Mouse (Mus musculus) left cerebral cortex, postnatal 4 days (tissue): ENCODE measurements around the gene Ccdc33. TPM values are rescaled to one million over a fixed set of nuclear protein-coding genes. Genes with fewer than 3 reads are reported as not detected.

Source experiments
- DNase-seq: peaks from one replicate; pipeline ENCODE4 v3.0.0-alpha.2; 2022
- intact Hi-C: fragments of 180-260 bp; cut with DNase I; formaldehyde crosslinking; loops from one replicate; pipeline ENCODE4 v1.15.1; 2025
- total RNA-seq, 2 experiments: library from RNA; stranded (reverse); gene quantifications; 2 replicates each; pipeline ENCODE4 v1.2.3; 2021

Ccdc33 gene
- total RNA-seq, 2 experiments from 2014 or later, result 0.62 to 0.66 TPM

DNA sequence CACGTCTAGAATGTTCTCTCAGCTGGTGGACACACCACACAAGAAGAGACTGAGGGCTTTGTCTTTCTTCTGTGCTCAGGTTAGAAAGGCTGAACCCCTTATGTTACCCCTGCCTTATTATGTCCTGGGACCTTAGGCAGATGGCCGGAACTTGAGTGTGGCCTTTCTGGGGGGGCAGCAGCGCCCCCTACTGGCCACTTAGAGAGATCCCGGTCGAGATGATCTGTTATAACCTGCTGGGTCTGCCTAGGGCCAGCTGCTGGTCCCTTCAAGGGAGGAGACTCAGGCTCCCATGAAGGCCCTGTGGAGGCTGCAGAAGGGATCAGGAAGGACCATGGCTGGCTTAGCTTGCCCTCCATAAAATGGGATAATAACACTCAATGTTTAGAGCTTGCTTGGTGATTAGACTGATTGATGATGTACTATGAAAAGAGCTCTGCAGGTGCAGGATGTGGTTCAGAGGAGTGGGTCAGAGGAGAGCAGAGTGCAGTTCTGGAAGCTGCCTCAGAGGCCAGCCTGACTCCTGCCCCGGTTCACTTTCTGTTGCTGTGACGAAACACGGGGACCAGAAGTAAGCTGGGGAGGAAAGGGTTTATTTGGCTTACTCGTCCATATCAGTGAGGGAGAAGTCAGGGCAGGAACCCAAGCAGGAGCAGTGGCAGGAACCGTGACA lies 128.0 kb downstream of the Ccdc33 start:
- DNase-seq, result peak; percentile 29
- intact Hi-C loops, result no loop called here

DNA sequence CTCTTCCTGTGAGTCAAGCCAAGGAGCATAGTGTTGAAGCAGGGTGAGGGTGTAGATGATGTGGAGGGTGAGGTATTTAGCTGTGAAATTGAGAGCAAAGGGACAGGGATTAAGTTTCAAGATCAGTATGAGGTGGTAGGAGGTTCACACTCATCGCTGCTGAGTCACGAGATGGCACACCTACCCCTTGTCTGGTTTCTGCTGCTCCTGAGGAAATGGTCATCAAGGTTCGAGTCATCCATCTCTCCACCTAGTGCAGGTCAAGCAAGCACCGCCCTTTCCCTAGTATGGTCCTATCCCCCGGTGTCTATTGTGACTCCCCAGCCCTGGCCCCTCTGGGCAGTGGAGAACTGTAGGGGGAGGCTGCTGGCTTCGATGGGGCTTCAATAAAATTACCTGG lies 129.3 kb downstream of the Ccdc33 start:
- no peak for DNase-seq
- intact Hi-C loops, result no loop called here

DNA sequence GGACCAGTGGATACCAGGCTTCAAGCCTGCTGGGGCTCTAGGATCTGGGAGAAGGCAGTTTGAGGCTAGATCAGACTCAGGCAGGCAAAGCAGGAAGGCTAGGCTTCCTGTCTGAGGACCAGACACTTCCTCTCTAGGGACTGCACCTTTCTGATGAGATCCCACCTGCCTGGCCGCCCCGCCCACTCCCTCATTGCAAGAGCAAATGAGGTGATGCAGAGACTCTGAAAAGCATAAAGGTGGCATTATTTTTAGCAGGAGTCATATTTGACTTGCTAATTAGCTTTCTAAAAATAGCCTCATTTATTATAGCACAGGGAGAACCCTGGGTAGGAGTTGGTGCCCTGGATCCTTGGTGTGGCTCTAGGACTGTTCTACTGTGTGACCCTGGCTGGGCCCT lies 130.5 kb downstream of the Ccdc33 start:
- no peak for DNase-seq
- intact Hi-C loops, result no loop called here

DNA sequence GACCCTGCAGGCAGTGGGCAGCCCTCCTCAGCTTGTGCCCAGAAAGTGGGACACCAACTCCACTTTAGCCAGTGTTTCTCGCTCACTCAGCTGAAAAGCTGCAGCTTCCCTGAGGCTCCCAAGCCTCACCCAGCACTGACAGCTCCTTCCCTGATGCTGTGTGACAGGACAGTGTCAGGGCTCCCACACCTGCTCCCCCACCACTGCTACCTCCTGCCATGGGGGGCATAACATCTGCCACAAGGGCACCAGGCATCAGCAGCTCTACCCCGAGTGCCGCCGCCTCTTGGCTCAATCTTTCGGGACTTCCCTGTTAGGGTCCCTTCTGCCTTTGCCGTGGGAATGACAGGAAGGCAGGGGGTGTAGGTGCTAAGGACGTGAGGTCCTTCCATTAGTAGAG lies 132.3 kb downstream of the Ccdc33 start:
- no peak for DNase-seq
- intact Hi-C loops, result no loop called here

DNA sequence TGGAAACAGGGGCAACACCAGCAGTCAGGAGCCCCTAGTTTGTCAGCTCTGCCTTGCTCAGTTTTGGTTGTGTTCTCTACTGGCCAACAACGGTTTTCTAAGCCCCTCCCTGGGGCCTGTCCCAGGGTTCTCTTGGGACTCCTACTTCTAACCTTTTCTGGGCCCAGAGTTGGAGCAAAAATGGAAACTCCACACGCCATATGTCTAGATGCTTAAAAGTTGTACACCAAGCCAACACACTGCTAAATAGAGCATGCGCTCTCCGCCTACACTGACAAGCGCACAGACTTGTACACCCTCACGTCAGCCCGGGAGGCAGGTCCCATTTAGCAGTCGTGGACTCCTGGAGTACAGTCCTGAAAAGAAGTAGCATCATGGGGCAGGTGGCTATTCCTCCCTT lies 133.3 kb downstream of the Ccdc33 start:
- no peak for DNase-seq
- intact Hi-C loops, result no loop called here

DNA sequence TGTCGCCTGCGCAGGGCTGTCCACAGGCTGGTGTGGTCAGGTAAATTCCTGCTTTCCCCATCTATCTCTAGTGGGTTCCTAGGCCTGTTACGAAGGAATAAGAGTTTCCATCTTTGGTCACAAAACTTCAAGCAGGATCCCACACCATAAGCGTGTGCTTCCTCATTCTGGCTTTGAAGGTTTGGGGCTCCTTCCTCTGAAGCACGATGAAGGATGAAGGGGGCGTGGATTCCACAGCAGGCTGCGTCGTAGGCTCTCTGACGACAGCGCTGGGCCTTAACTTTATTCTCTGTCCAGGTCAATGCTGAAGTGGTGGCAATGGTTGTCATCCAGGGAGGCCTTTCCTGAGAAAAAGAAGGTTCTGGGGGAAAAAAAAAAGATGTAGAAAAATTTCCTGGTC lies 138.1 kb downstream of the Ccdc33 start:
- DNase-seq, result no peak
- intact Hi-C loops, result no loop called here

DNA sequence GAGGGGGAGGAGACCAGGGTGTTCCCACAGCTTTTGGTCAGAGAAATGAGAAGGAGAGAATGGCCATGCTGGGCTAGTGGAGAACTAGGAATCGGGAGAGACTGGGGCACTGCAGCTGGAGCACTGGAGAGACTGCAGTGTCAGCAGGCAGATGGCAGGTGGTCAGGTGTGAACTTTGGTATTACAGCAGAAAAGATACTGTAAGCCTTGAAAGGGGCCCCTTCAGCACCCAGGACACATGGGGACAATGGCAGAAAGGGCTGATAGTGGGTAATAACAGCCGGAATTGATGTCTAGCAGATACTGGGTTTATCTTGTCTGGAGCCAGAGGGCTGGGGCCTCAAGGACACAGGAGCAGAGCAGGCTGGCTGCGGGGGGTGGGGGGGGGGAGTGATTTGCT lies 139.8 kb downstream of the Ccdc33 start:
- no peak for DNase-seq
- intact Hi-C loops, result no loop called here

Other genes starting within 250 kb of the Ccdc33 start
- gene Ubl7, start 207.8 kb downstream of the Ccdc33 start, total RNA-seq, result 10 to 100 TPM; 94.0 to 97.2 TPM
- 100 to 1,000 TPM; 128 to 151 TPM for gene Sema7a, start 178.7 kb downstream of the Ccdc33 start, total RNA-seq
- gene Cyp11a1, start 112.4 kb downstream of the Ccdc33 start, total RNA-seq, result 1 to 10 TPM; 1.7 to 2.0 TPM
- gene Stra6, start 55.0 kb downstream of the Ccdc33 start, total RNA-seq, result 10 to 100 TPM; 10.1 to 12.5 TPM
- gene Islr, start 85.5 kb upstream of the Ccdc33 start, total RNA-seq, result 10 to 100 TPM; 18.6 to 19.3 TPM
- gene Islr2, start 85.5 kb upstream of the Ccdc33 start, total RNA-seq, result 100 to 1,000 TPM; 328 to 363 TPM
- gene Pml, start 131.0 kb upstream of the Ccdc33 start, total RNA-seq, result 10 to 100 TPM; 11.3 to 14.7 TPM
- gene Stoml1, start 134.3 kb upstream of the Ccdc33 start, total RNA-seq, result 10 to 100 TPM; 84.5 to 93.2 TPM
- 1 to 10 TPM; 4.8 to 5.5 TPM for gene Loxl1, start 194.4 kb upstream of the Ccdc33 start, total RNA-seq